Mouse (Mus musculus) G1E-ER4 (cell line): ENCODE measurements around the gene Stx1b. TPM values are rescaled to one million over a fixed set of nuclear protein-coding genes. Genes with fewer than 3 reads are reported as not detected.

Source experiments
- GATA1 ChIP-seq: IDR thresholded peaks from one replicate; pipeline ENCODE4 v1.8.0; 2012; ENCODE audit warnings: low read length, inconsistent platforms
- polyA plus RNA-seq: library from polyadenylated mRNA; stranded (reverse); fragments of >175 nt; gene quantifications from 2 replicates; pipeline ENCODE4 v1.2.3, GENCODE M21; 2012

Gene Stx1b
- polyA plus RNA-seq: 0.06 and 0.10 TPM in 2 replicates

DNA sequence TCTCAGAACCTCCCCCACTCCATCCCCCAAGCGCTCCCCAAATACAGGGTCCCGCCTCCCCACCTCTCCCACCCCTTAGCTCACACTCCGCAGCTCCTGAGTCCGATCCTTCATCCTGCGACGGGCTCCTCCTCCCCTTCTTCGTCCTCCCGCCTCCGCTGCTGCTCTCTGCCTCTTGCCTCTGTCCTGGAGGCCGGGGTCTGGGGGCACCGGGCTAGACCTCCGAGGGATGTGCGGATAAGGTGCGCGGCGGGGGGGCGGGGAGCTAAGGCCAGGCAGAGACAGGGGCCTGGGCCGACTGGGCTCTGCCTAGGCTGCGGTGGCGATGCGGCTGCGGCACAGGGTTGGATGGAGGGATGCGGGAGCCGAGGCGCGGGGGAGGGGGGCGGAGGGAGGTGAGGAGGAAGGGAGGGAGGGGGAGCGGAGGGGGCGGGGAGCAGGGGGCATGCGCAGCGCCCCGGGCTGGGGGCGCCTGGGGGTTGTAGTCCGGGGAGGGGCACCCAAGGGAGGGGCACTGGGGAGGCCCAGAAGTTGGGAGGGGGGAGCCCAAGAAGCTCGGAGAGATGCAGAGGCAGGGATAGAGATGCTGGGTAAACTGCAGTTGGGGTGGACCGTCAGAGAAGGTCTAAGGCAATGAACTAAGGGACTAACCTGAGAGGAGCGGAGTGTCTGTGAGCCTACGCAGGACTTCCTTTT, at the start of gene Stx1b, which contains the start of gene Stx4a:
Gene Stx1b, minus strand, starts transcription at position 374 of the 696 bp plus-strand sequence.
Gene Stx4a, plus strand, starts transcription at position 119 of the 696 bp plus-strand sequence.
- TF ChIP-seq GATA1: no peak

DNA sequence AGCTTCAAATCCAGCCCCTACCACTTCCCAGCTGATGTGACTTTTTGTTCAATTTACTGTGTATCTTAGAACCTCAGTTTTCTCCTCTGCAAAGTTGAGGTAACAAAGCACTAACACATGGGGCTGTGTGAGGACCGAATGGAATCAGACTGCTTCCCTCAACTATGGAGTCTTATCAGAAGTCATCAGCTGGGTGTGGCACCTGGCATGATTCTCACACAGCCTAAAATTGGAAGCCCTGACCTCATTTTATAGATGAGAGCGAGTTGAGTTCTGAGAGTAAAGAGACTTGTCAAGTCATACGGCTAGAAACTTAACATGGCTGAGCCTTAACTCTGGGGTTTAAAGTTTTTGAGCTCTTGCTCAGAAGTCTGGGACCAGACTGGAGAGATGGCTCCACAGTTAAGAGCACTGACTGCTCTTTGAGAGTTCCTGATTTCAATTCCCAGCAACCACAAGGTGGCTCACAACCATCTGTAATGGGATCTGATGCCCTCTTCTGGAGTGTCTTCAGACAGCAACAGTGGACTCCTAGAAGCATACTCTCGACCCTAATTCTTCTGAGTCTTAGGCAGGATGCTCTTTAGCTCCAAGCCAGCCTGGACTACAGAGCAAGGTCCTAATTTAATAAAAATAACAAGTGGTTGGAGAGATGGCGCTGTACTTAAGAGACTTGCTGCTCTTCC, 45.9 kb upstream of the Stx1b start:
- no peak for TF ChIP-seq GATA1

DNA sequence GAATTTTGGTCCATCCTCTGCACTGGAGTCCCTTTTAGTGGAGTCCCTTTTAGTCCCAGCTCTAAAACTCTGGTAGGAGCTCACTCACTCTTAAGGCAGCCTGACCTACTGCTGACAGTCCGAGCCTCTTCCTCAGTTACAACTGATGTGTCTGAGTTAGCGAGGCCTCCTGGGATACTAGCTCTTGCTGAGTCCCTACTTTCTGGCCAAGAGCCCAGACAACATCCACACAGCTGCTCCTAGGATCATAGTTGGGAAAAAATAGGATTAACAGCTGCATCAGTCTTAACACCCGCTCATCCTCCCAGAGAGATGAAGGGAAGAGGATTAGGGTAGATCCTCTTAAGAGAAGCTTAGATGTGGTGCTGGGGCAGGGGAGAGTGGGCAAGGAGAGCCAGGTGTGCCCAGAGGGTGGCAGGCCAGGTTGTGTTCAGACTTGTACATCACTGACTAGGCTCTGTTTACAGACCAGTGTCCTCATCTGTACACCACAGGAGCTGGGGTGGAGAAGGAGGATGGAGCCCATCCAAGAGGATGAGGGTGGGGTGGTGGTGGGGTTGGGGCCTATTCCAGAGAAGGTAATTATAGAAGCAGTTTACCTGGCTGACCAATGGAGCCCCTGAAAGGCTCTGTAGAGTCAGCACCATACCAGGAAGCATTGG, 44.9 kb upstream of the Stx1b start:
- no peak for TF ChIP-seq GATA1

DNA sequence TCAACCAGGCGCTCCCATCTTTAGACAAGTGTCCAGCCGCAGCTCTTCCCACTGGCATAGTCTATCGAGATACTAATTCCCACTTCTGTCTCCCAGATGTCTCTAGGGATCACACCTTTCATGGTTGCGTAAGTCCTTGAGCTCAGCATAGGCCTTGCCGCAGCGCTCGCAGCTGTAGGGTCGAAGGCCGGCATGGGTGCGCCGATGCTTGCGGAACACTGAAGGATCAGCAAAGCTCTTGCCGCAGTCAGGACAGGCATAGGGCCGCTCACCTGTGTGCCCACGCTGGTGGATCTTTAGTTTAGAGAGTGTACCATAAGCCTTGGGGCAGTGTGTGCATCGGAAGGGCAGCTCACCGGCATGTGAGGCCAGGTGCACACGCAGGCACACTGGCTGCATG, 43.3 kb upstream of the Stx1b start:
- no peak for TF ChIP-seq GATA1

DNA sequence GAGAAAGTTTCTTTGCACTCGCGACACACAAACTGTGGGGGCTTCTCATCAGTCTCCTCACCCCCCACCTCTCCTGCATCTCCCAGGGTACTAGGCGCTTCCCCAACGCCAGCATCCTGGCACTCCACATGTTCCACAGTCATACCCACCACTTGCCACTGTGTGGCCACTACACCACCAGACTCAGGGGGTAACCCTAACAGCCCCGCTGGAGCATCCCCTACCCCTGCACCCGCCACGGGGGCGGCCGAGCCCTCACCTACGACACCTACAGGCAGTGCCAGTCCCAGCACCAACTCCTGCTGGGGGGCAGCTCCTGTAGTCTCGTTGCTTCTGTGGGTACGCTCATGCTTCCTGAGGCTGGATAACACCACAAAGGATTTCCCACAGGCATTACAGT, 42.1 kb upstream of the Stx1b start:
- no peak for TF ChIP-seq GATA1

DNA sequence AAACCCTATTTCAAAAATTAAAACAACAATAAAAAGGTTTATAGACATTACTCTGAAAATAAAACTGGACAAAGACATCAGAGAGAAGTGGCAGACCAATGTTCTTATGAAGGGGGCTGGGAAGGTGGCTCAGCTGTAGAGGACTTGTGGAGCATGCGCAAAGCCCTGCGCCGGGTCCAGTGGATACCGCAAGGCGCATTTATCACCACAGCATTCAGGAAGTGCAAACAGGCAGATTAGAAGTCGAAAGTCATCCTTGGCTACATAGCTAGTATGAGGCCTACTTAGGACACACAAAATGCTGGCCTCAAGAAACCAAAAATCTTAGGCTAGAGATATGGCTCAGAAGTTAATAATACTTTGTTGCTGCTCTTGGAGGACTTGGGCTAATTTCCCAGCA, 33.9 kb upstream of the Stx1b start:
- TF ChIP-seq GATA1: peak; percentile 14

DNA sequence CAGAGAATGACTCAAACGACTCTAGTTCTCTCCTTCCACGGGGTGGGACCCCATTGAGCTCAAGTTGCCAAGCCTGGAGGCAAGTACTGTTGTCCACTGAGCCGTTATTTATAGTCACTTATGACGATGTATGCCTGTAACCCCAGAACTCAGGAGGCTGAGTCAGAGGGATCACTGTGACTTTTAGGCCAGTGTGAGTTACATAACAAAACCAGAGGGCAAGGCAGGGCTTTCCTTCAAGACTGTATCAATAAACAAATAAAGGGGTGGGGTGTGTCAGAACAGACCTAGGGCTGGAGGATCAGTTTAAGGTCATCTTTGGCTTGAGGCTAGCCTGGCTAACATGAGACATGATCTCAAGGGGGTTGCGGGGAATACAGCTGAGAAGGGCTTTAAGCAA, 26.6 kb upstream of the Stx1b start:
- TF ChIP-seq GATA1: no peak

DNA sequence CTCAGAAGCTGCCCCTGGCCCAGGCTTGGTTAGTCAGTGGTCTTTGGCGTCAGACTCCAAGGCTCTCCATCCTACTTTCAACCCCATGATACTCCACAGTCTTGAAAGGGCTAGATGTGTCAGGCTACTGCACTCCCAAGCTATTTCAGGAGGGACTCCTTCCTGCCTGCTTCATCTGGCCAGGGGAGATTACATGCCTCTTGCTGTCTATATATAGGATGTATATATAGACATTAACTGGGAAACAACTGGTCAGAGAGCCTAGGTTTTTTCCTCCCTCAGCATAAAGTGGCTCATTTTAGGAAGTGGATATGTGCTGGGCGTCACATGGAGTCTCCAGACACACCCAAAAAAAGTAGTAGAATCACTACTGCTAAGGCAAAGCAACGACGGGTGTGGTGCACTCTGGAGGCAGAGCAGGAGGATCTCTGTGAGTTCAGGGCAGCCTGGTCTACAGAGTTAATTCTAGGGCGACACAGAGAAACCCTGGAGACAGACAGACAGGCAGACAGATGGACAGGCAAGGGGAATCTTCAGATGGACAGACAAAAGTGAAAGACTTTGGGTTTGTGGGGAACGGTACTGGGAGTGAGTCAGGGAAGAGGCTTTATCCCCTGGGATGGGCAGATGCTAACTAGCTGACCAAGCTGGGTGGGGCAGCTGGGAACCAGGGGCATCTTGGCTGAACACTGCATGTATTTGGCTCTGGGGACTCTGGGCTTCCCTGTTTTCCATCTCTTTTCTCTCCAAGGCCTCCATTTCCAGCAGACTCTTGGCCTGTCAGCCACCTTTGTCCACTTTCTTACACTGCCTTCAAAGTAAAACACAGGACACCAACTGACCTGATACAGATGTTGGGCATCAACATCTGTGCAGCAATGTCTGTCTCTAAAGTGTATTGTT, 25.9 kb upstream of the Stx1b start:
- TF ChIP-seq GATA1: no peak

DNA sequence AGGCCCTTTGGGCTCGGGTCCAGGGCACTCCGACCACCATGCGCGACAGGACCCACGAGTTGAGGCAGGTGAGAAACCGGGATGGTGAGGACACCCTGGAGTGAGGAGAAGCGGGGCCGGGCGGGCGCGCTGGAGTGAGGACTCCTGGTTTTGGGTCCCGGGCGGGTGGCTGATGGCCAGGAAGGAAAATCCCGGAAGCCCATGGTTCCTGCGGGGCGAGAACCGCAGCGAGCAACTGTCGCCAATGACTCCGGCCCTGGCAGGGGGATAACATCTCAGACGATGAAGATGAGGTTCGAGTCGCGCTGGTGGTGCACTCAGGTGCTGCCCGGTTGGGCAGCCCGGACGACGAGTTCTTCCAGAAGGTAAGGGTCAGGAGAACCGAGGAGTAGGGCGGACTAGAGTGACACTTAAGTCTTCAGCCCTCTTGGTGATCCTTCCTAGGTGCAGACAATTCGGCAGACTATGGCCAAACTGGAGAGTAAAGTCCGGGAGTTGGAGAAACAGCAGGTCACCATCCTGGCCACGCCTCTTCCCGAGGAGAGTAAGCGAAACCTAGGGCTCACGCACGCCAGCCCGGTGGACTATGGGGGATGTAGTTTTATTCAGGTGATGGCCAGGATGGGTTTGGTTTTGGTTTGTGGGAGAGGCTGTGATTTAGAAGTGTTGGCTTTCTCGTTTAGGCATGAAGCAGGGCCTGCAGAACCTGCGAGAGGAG, 17.8 kb upstream of the Stx1b start:
- no peak for TF ChIP-seq GATA1

DNA sequence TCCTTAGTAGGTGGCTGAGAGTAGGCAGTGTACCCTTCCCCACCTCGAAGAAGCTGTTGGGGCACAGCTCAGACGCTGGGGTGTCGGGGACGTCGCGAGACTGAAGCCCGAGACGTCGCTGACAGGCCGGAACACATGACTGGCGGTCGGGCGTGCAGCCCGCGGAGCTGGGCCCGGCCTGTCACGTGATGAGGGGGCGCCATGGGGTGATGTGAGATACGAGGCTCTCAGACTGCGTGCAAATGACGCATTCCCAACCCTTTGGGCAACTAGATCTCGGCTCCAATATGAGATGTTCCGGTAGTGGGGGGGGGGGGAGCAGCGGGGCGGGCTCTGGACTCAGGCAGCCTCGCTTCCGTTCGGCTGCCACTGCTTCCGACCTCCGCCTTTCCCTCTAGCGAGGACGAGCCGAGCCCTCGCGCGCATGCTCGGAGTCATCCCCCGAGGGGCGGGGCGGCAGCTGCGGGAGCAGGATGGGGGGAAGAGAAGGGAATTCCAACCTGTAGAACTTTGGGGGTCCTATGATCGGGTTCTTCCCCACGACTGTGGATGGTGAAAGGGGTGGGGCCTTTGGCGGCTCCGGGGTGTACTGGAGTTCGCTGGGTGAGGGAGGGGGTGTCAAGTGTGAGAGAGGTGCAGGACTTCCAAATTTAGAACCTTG, 17.1 kb upstream of the Stx1b start:
- TF ChIP-seq GATA1: no peak

DNA sequence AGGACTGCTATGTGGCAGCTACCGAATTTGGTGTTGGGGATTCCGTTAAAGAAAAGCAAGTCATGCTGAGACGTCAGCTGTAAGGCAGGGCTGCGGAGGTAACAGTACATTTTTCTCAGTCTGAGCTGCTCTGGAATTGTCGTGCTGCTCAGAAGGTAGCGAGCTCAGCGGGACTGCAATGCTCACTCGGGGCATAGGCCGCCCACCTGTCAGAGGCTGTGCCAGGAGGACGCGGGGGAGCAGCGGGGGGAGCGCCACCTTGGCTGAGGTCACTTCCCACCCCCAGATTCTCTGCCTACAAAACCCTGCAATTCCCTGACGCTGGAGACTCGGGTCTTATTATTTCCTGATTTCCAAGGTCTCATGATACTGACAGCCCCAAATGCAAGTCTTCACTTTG, 16.5 kb upstream of the Stx1b start:
- no peak for TF ChIP-seq GATA1

DNA sequence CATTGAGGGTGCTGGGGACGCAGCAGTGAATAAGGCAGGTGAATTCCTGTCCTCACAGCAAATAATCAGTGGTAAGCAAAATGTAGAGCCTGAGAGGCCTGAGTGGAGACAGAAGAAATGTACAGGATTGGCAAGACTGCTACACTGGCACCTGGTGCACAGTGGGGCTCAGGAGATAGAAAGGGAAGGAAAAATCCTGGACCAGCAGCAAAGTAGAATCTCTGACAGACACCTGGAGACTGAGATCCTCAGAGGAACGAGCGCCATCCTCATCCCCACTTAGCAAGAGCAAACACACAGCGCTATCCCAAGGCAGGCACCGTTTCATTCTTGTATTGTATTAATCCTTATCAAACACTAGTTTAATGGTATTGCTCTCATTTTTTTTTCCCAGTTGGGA, 13.1 kb upstream of the Stx1b start:
- TF ChIP-seq GATA1: no peak

DNA sequence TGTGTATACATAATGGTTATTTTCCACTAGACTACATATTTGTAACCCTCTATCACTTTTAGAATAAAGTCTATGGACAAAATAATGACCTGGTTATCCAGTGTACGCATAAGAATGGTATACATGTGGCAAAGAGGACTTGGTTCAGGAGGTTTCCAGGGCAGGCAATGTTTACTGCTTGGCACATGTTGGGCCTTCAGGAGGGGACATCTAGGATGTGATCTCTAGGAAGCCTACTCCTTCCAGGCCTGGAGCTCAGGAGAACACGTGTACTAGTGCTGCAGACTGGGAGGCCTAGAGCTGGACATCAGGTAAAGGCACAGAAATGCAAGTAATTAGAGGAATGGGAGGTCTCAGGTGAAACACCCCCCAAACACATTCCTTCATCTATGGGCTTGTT, 11.2 kb upstream of the Stx1b start:
- TF ChIP-seq GATA1: no peak

DNA sequence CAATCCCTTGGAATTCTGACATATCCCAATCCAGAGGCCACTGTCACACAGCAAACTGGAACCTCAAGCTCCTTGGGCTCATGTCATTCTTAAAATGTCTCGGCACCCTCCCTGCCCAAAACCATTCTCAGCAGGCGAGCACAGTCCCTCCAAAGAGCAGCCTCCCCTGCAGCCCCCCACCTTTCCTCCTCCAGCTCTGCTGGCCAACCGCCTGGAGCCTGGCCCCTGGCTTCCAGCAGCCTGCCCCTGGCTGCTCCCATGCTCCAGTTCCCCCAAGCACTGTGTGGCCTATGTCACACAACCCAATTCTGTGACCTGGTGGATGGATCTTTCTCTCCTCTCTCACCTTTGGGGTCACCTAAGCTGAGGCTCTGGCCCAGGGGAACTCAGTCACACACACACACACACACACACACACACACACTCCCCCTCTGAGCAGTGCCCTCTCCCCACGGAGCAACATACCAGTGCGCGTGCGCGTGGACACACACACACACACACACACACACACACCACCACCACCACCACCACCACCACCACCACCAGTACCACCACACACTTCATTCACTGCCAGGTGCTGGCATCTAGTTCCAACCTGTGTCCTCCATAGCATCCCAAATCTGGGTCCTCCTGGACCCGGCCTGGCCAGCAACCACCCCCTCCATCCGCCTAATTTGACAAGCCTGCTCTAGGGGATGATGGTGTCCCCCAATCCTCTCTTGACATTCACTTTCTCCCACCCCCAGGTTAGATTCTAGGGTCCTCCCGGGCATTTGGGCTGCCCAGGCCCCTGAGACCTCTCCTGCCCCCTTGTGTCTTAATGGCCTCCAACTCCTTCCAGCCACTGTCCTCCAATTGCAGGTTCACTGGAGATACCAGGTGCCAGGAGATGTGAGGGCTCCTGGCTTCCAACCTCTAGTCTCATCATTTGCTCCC, 845 bp downstream of the Stx1b start:
- no peak for TF ChIP-seq GATA1
